ENCODE assay signal across 8 mouse cellular contexts in the genomic region with DNA sequence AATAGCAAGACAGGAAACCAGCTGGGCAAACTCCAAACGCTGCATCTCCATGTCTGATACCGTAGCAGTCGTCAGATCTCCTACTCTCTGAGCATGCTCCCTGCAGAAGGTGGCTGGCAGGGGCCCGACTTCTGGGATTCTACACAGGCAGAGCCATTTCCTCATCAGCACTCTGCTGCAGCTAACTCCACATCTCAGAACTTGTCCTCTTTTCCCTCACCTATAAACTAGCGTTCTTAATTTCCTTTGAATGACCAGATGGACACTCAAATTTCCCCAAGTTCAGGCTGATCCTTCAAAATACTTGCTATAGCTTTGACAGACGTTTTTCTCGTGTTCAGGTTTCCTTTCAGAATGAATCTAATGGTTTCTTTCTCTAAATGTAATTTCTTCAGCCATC. TPM values are rescaled to one million over a fixed set of nuclear protein-coding genes. Genes with fewer than 3 reads are reported as not detected.
A peak's percentile ranks its signal among the peaks of the same experiment; 100 is the strongest.
DNase-seq lines count a peak whose midpoint lies in the region; ATAC-seq and TF ChIP-seq lines count a peak whose summit lies in the region.

No protein-coding gene starts in this region.

- H3K4me2 ChIP-seq in embryonic facial prominence, embryonic 12.5 days (replicated peaks) = peak overlapping the region; percentile 69
- H3K4me2 ChIP-seq in kidney, postnatal 0 days (ENCODE audit: low read length) = peak overlapping the region; percentile 56
- H3K4me2 ChIP-seq in neural tube, embryonic 13.5 days = peak overlapping the region; percentile 73

- no peak for ATAC-seq in embryonic facial prominence, embryonic 12.5 days (ENCODE audit: insufficient number of reproducible peaks, insufficient read depth, low FRiP score, low TSS enrichment)
- ATAC-seq in kidney, postnatal 0 days (replicated peaks; ENCODE audit: low FRiP score, low read depth) = no peak
- no peak for ATAC-seq in neural tube, embryonic 13.5 days (ENCODE audit: low read depth)

- peak; percentile 19 for DNase-seq in cerebellum, adult 11 months
- DNase-seq in cerebellum, postnatal 4 days (ENCODE audit: low spot score in 2 of 2) = no peak
- DNase-seq in 3T3-L1 (ENCODE audit: low read depth, low spot score) = peak; percentile 19
- DNase-seq in kidney, postnatal 0 days (ENCODE audit: low spot score) = no peak
- no peak for DNase-seq in natural killer cell, adult 2 months (ENCODE audit: low spot score in 2 of 2)
- DNase-seq in gastrocnemius, postnatal 10 days = no peak

- H3K27me3 ChIP-seq in embryonic facial prominence, embryonic 12.5 days = no peaks in the 10 kb centered on the region
- no peaks in the 10 kb centered on the region for H3K27me3 ChIP-seq in kidney, postnatal 0 days (ENCODE audit: insufficient read depth, low read length)
- no peaks in the 10 kb centered on the region for H3K27me3 ChIP-seq in neural tube, embryonic 13.5 days

- H3K36me3 ChIP-seq in embryonic facial prominence, embryonic 12.5 days = no peaks in the 10 kb centered on the region
- no peaks in the 10 kb centered on the region for H3K36me3 ChIP-seq in kidney, postnatal 0 days (ENCODE audit: insufficient read depth, low read length)
- H3K36me3 ChIP-seq in neural tube, embryonic 13.5 days = no peaks in the 10 kb centered on the region

- no peaks in the 10 kb centered on the region for H3K9me3 ChIP-seq in embryonic facial prominence, embryonic 12.5 days
- no peaks in the 10 kb centered on the region for H3K9me3 ChIP-seq in kidney, postnatal 0 days (replicated peaks; ENCODE audit: low read length)
- H3K9me3 ChIP-seq in neural tube, embryonic 13.5 days = no peaks in the 10 kb centered on the region

- 53% methylated on average over 7 of the region's 7 CpGs for WGBS in embryonic facial prominence, embryonic 12.5 days
- 35% methylated on average over 7 of the region's 7 CpGs for WGBS in kidney, postnatal 0 days
- WGBS in neural tube, embryonic 13.5 days = 65% methylated on average over 7 of the region's 7 CpGs

- TF ChIP-seq CTCF in kidney, postnatal 0 days (IDR thresholded peaks at IDR 0.05; ENCODE audit: low read depth) = no peak

- H3K27ac ChIP-seq in embryonic facial prominence, embryonic 12.5 days = peak overlapping the region; percentile 85; the same call in 1 of the 2 replicates
- H3K27ac ChIP-seq in kidney, postnatal 0 days = peak overlapping the region; percentile 83
- H3K27ac ChIP-seq in neural tube, embryonic 13.5 days (replicated peaks) = no peak overlapping the region

- peak overlapping the region; percentile 99 for H3K4me3 ChIP-seq in embryonic facial prominence, embryonic 12.5 days
- peak overlapping the region; percentile 92 for H3K4me3 ChIP-seq in kidney, postnatal 0 days (replicated peaks; ENCODE audit: low read depth, low read length)
- peak overlapping the region; percentile 93 for H3K4me3 ChIP-seq in neural tube, embryonic 13.5 days

- H3K9ac ChIP-seq in embryonic facial prominence, embryonic 12.5 days = peak overlapping the region; percentile 95
- peak overlapping the region; percentile 53 for H3K9ac ChIP-seq in kidney, postnatal 0 days (ENCODE audit: low read depth, low read length)
- peak overlapping the region; percentile 76 for H3K9ac ChIP-seq in neural tube, embryonic 13.5 days

- peaks cover 25% of the 10 kb centered on the region for H3K4me1 ChIP-seq in embryonic facial prominence, embryonic 12.5 days
- H3K4me1 ChIP-seq in kidney, postnatal 0 days (replicated peaks; ENCODE audit: insufficient read depth, low read length) = peaks cover 11% of the 10 kb centered on the region; the same call in 1 of the 2 replicates
- H3K4me1 ChIP-seq in neural tube, embryonic 13.5 days (replicated peaks) = peaks cover 32% of the 10 kb centered on the region

RNA-seq across cellular contexts. Expression of gene Thap12, which starts 1.1 kb away (rescaled TPM):
- 77.9 and 89.2 TPM in 2 replicates for polyA plus RNA-seq in embryonic facial prominence, embryonic 12.5 days (2016; fragmentation: Nextera tagmentation; extraction: Ambion mirVana)
- 45.5 and 47.2 TPM in 2 replicates for polyA plus RNA-seq in kidney, postnatal 0 days (2015; fragmentation: Nextera tagmentation; extraction: Ambion mirVana)
- 45.5 and 49.6 TPM in 2 replicates for polyA plus RNA-seq in neural tube, embryonic 13.5 days (2015; fragmentation: Nextera tagmentation; extraction: Ambion mirVana)
- total RNA-seq in gastrocnemius, postnatal 10 days (2021) = 10 to 100 TPM; 74.8 to 77.7 TPM

RNA-seq across cellular contexts. Expression of gene Emsy, which starts 45.2 kb away (rescaled TPM):
- polyA plus RNA-seq in embryonic facial prominence, embryonic 12.5 days (2016; fragmentation: Nextera tagmentation; extraction: Ambion mirVana) = 32.6 and 35.2 TPM in 2 replicates
- polyA plus RNA-seq in kidney, postnatal 0 days (2015; fragmentation: Nextera tagmentation; extraction: Ambion mirVana) = 14.1 and 17.3 TPM in 2 replicates
- 35.1 and 35.2 TPM in 2 replicates for polyA plus RNA-seq in neural tube, embryonic 13.5 days (2015; fragmentation: Nextera tagmentation; extraction: Ambion mirVana)
- 10 to 100 TPM; 18.4 to 26.6 TPM for total RNA-seq in gastrocnemius, postnatal 10 days (2021)

Comparison
In these comparisons a context has a peak if more than half of its experiments do, and no peak if none do; other contexts are left out.
1. DNase-seq: peak in cerebellum, adult 11 months (single experiment) and 3T3-L1 (single experiment); none in cerebellum, postnatal 4 days (0 of 2), kidney, postnatal 0 days (single experiment), natural killer cell, adult 2 months (0 of 2) and gastrocnemius, postnatal 10 days (single experiment).
2. Peak in every context shown above with its lines, with median percentiles within 50 percentile points of each other: H3K4me2 ChIP-seq, H3K4me3 ChIP-seq and H3K9ac ChIP-seq.